In genomic region chr4:151859275-151859674, GRCm38 (mm10) we compare ENCODE assay signal across 17 mouse cellular contexts. TPM values are rescaled to one million over a fixed set of nuclear protein-coding genes. Genes with fewer than 3 reads are reported as not detected.
A peak's percentile ranks its signal among the peaks of the same experiment; 100 is the strongest.
DNase-seq lines count a peak whose midpoint lies in the region; ATAC-seq and TF ChIP-seq lines count a peak whose summit lies in the region.
"Had no signal": no experiment of that assay in that cellular context is flagged by ENCODE, and none has a peak within 500 bp of the region (broad histone marks: within the 10 kb centered on the region; RNA-seq: fewer than 3 reads in every experiment).

No protein-coding gene starts in this region.

- peaks cover 10% of the 10 kb centered on the region for H3K36me3 ChIP-seq in heart, adult 2 months (ENCODE audit: control insufficient read depth, insufficient read depth, low read length)
- H3K36me3 ChIP-seq in hindbrain, embryonic 13.5 days, result peaks cover 6% of the 10 kb centered on the region; the same call in 1 of the 2 replicates
- no peaks in the 10 kb centered on the region for H3K36me3 ChIP-seq in hindbrain, embryonic 16.5 days (ENCODE audit: control insufficient read depth, insufficient read depth, low read length)
- peaks cover 5% of the 10 kb centered on the region; the same call in 1 of the 2 replicates for H3K36me3 ChIP-seq in liver, postnatal 0 days (replicated peaks; ENCODE audit: insufficient read depth, low read length)

- no peak overlapping the region for H3K4me3 ChIP-seq in heart, adult 2 months
- H3K4me3 ChIP-seq in hindbrain, embryonic 13.5 days, result no peak overlapping the region
- H3K4me3 ChIP-seq in hindbrain, embryonic 16.5 days (ENCODE audit: low read length), result no peak overlapping the region
- H3K4me3 ChIP-seq in bone marrow macrophage, adult 2 months (ENCODE audit: insufficient read depth, low read length), result peak overlapping the region; percentile 26
- H3K4me3 ChIP-seq in liver, postnatal 0 days (ENCODE audit: low read depth, low read length), result no peak overlapping the region
- H3K4me3 ChIP-seq: embryonic facial prominence, embryonic 12.5 days had no signal

- no peak for TF ChIP-seq EP300 in heart, adult 2 months (IDR thresholded peaks at IDR 0.05; ENCODE audit: insufficient read depth, low read depth, low read length)
- TF ChIP-seq EP300 in liver, postnatal 0 days (IDR thresholded peaks at IDR 0.05; ENCODE audit: low read depth), result peak; percentile 55; the same call in 1 of the 2 replicates

- no peak for TF ChIP-seq CTCF in heart, adult 2 months (IDR thresholded peaks at IDR 0.05)
- TF ChIP-seq CTCF in bone marrow macrophage, adult 2 months (IDR thresholded peaks at IDR 0.05; ENCODE audit: low read depth, low read length), result no peak
- no peak for TF ChIP-seq CTCF in liver, postnatal 0 days (IDR thresholded peaks at IDR 0.05; ENCODE audit: low read depth)

- DNase-seq in heart, adult 2 months, result no peak
- DNase-seq in heart, postnatal 4 days, result no peak
- DNase-seq in liver, postnatal 0 days, result no peak
- DNase-seq in urinary bladder, postnatal 4 days (ENCODE audit: low spot score in 2 of 2), result no peak
- DNase-seq: adrenal gland, postnatal 25 days; B cell, adult 2 months; cerebellum, adult 9-10 months; gastrocnemius, postnatal 25 days; kidney, adult 9 months; thymus, postnatal 25 days had no signal

- no peaks in the 10 kb centered on the region for H3K27me3 ChIP-seq in heart, adult 2 months (ENCODE audit: control insufficient read depth, insufficient read depth, low read length)
- no peaks in the 10 kb centered on the region for H3K27me3 ChIP-seq in hindbrain, embryonic 13.5 days
- H3K27me3 ChIP-seq in hindbrain, embryonic 16.5 days (replicated peaks; ENCODE audit: control insufficient read depth, insufficient read depth, low read length), result no peaks in the 10 kb centered on the region
- no peaks in the 10 kb centered on the region for H3K27me3 ChIP-seq in liver, postnatal 0 days (ENCODE audit: insufficient read depth, low read length)
- H3K27me3 ChIP-seq: embryonic facial prominence, embryonic 12.5 days; Patski had no signal

- H3K4me2 ChIP-seq in hindbrain, embryonic 13.5 days, result no peak overlapping the region
- no peak overlapping the region for H3K4me2 ChIP-seq in hindbrain, embryonic 16.5 days (ENCODE audit: low read length)
- H3K4me2 ChIP-seq in liver, postnatal 0 days (ENCODE audit: low read depth, low read length), result peak overlapping the region; percentile 4
- H3K4me2 ChIP-seq: embryonic facial prominence, embryonic 12.5 days had no signal

- intact Hi-C loops in heart, adult 2 months (cut with DNase I), result no loop called here

- TF ChIP-seq POLR2A in heart, adult 2 months (IDR thresholded peaks at IDR 0.05; ENCODE audit: insufficient read depth, low read depth, low read length), result no peak
- TF ChIP-seq POLR2A in bone marrow macrophage, adult 2 months (IDR thresholded peaks at IDR 0.05; ENCODE audit: borderline replicate concordance, low read depth, low read length), result no peak

- no peak for ATAC-seq in hindbrain, embryonic 13.5 days (ENCODE audit: low FRiP score)
- no peak for ATAC-seq in hindbrain, embryonic 16.5 days
- no peak for ATAC-seq in liver, postnatal 0 days
- ATAC-seq: activated CD4-positive, CD25-positive, alpha-beta regulatory T cell, adult 4 months; lung, postnatal 0 days; Patski had no signal

- H3K9me3 ChIP-seq in hindbrain, embryonic 13.5 days, result no peaks in the 10 kb centered on the region
- no peaks in the 10 kb centered on the region for H3K9me3 ChIP-seq in hindbrain, embryonic 16.5 days (ENCODE audit: control insufficient read depth, low read length)
- no peaks in the 10 kb centered on the region for H3K9me3 ChIP-seq in liver, postnatal 0 days (ENCODE audit: low read length)
- H3K9me3 ChIP-seq: embryonic facial prominence, embryonic 12.5 days had no signal

- WGBS in heart, adult 2 months, result 26% methylated on average over 7 of the region's 7 CpGs
- WGBS in hindbrain, embryonic 13.5 days, result 92% methylated on average over 7 of the region's 7 CpGs
- WGBS in hindbrain, embryonic 16.5 days, result 87% methylated on average over 7 of the region's 7 CpGs
- WGBS in liver, postnatal 0 days (ENCODE audit: insufficient replicate concordance), result 33% methylated on average over 7 of the region's 7 CpGs

- peaks cover 7% of the 10 kb centered on the region; the same call in 1 of the 2 replicates for H3K79me2 ChIP-seq in heart, adult 2 months (replicated peaks; ENCODE audit: control insufficient read depth, insufficient read depth, low read length)

- H3K9ac ChIP-seq in heart, adult 2 months (ENCODE audit: low read depth, low read length), result peak overlapping the region; percentile 40; the same call in 1 of the 2 replicates
- 0 out of 2 replicates have a peak overlapping the region, but pooled peaks have one; percentile 19 for H3K9ac ChIP-seq in hindbrain, embryonic 13.5 days
- no peak overlapping the region for H3K9ac ChIP-seq in hindbrain, embryonic 16.5 days (ENCODE audit: low read depth, low read length)
- H3K9ac ChIP-seq in liver, postnatal 0 days (replicated peaks), result no peak overlapping the region; the same call in 1 of the 2 replicates
- H3K9ac ChIP-seq: embryonic facial prominence, embryonic 12.5 days had no signal

- H3K4me1 ChIP-seq in heart, adult 2 months (ENCODE audit: control insufficient read depth, insufficient read depth, low read length), result peaks cover 10% of the 10 kb centered on the region
- H3K4me1 ChIP-seq in hindbrain, embryonic 13.5 days (replicated peaks), result peaks cover 36% of the 10 kb centered on the region
- peaks cover 20% of the 10 kb centered on the region for H3K4me1 ChIP-seq in hindbrain, embryonic 16.5 days (ENCODE audit: control insufficient read depth, insufficient read depth, low read depth, low read length)
- peaks cover 23% of the 10 kb centered on the region for H3K4me1 ChIP-seq in bone marrow macrophage, adult 2 months (ENCODE audit: control insufficient read depth, insufficient read depth, low read length)
- H3K4me1 ChIP-seq in liver, postnatal 0 days (ENCODE audit: insufficient read depth), result peaks cover 33% of the 10 kb centered on the region

- H3K27ac ChIP-seq in heart, adult 2 months, result peak overlapping the region; percentile 15
- no peak overlapping the region for H3K27ac ChIP-seq in hindbrain, embryonic 13.5 days
- H3K27ac ChIP-seq in hindbrain, embryonic 16.5 days (ENCODE audit: low read depth, low read length), result no peak overlapping the region
- H3K27ac ChIP-seq in bone marrow macrophage, adult 2 months (ENCODE audit: insufficient read depth, low read depth, low read length), result peak overlapping the region; percentile 26; the same call in 1 of the 2 replicates
- 0 out of 2 replicates have a peak overlapping the region, but pooled peaks have one; percentile 11 for H3K27ac ChIP-seq in liver, postnatal 0 days (ENCODE audit: low read depth)
- H3K27ac ChIP-seq: embryonic facial prominence, embryonic 12.5 days had no signal

RNA-seq across cellular contexts. Expression of gene Camta1, which starts 2.4 kb away (rescaled TPM):
- total RNA-seq in heart, adult 2 months (2021), result 100 to 1,000 TPM; 208 to 234 TPM
- polyA plus RNA-seq in heart, adult 2 months (2012; rRNA removed), result 39.4 and 75.3 TPM in 2 replicates
- 100 to 1,000 TPM; 152 to 172 TPM for total RNA-seq in heart, postnatal 4 days (2021)
- 159 and 162 TPM in 2 replicates for polyA plus RNA-seq in hindbrain, embryonic 13.5 days (2015; fragmentation: Nextera tagmentation; extraction: Ambion mirVana)
- 139 and 153 TPM in 2 replicates for polyA plus RNA-seq in hindbrain, embryonic 16.5 days (2015; fragmentation: Nextera tagmentation; extraction: Ambion mirVana)
- 26.3 and 40.7 TPM in 2 replicates for polyA plus RNA-seq in bone marrow macrophage, adult 2 months (2012; ENCODE audit: insufficient read depth, insufficient read length, missing spikeins)
- 47.9 and 48.3 TPM in 2 replicates for polyA plus RNA-seq in liver, postnatal 0 days (2015; fragmentation: Nextera tagmentation; extraction: Ambion mirVana)

Comparison
In these comparisons a context has a peak if more than half of its experiments do, and no peak if none do; other contexts are left out.
1. H3K9ac ChIP-seq: peak in heart, adult 2 months (single experiment) and hindbrain, embryonic 13.5 days (single experiment); none in hindbrain, embryonic 16.5 days (single experiment) and liver, postnatal 0 days (single experiment).
2. H3K27ac ChIP-seq: peak in heart, adult 2 months (single experiment), bone marrow macrophage, adult 2 months (single experiment) and liver, postnatal 0 days (single experiment); none in hindbrain, embryonic 13.5 days (single experiment) and hindbrain, embryonic 16.5 days (single experiment).